Mouse (Mus musculus) c-Kit-positive CD71-positive TER-119-positive erythroid progenitor cells, embryonic 14.5 days (primary cell): ENCODE measurements around the gene Xirp2.

Source experiments
- DNase-seq: peaks from one replicate; pipeline ENCODE4 v3.0.0-alpha.2; 2013; ENCODE audit warnings: low spot score

Xirp2 gene

DNA sequence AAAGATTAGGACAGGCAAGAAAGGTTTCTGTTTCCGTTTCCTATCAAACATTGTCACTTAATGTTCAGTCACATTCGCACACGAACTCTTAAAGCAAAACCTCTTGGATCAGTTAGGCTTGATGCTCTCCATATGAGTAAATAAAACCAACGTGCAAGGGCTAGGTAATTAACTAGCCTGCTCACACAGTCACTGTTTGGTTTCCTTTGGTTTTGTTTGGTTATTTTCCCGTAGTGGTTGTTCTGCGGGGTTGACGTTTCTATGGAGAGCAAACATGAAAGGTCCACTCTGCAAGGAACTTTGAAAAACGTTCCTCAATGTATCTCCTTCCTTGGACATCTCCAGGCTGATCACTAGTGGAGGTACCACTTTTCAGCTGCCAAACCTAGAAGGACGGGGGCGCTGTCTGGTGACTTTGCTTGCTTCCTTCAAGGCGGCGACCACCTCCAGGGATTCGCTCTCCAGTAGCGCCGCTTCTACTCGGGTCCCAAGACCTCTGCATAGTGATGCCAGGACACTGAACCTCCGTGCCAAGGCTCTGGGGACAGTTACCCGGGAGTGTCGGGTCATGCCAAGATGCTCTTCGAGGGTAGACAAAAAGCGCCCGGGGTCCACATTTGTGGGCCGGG lies 119.2 kb downstream of the Xirp2 start:
- no peak for DNase-seq

DNA sequence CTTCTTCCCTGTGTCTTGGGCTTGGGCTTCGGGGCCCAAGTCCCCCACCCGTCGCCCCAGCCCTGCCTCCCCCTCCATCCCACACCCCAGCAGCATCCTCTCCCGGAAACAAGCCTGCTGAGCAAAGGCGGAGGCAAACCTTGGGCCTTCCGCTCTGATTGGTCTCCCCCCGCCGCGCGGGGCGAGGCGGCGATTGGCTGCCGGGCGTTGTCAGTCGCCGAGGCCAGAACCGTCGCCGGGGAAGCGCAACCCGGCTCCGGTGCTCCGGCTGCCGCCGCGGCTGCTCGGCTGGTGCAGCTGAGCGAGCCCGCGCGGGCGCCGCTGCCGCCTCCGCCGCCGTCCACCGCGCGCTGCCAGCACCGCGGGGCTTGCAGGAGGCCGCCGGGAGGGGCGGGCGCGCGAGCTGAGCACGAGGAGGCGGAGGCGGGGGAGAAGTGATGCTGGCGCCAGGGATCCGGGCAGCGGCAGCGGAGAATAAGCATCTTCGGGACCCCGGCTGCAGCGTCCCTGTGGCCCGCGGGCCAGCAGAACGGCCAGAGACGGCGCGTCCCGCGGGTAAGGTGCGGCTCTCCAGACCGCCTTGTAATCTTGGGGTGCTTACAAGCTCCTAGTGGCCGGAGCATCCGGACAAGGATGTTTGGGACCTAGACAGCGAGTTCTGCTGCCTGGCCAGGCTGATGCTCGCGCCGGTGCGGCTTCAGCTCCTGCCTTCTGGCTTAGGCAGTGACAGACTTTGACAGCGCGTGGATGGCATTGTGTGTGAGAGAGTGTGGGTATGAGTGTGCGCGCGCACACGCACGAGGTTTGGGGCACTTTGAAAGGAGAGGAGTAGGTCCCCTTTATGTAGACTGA lies 119.9 kb downstream of the Xirp2 start, which contains the start of gene B3galt1:
B3galt1 (plus strand) TSS at position 392 of the 852 bp plus-strand sequence.
- DNase-seq = no peak

DNA sequence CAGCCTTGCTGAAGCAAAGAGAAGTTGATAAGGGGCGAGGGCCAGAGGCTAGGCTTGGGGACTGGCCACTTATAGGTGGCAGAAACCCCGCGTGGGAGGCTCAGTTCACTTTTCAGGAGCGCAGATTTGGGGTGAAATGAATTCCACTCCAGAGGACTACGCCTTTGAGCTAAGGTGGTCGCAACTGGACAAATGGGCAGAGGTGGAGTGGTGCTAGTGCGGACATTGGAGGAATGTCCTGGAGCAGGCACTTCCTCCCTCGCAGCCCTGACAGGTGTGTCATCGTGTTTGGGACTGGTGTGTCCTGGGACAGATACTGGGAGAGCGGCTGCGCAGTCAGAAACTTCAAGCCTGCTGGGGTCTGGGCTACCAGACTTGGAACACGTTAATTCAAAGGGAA lies 120.8 kb downstream of the Xirp2 start:
- DNase-seq = no peak

DNA sequence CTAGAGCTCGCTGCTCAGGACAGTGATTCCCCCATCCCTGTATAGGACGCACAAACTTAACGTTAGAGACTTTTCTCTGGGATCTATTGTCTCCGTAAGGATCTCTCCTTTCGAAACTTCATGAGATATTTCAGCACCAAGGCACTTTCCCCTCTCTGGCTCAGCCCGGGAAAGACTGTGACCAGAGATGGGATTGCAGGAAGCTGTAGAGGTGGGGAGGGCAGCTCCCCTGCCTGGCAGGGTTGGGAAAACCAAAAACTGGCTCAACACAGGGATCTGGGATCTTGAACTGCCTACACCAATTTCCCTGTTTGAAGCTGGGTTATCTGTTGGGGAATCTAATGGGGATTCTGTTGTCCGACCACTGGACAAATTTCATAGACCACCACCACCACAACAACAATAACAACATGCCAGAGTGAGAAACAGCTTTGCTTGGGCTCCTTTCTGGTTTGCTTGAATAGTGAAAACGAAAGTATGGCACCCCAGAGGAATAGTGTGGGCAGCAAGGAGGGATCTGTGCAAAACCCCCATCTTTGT lies 121.4 kb downstream of the Xirp2 start:
- DNase-seq = no peak
